Mouse (Mus musculus) MEL (cell line): ENCODE results near the gene Gm3238. TPM values are rescaled to one million over a fixed set of nuclear protein-coding genes. Genes with fewer than 3 reads are reported as not detected.

Experiments
- DNase-seq: peaks from one replicate; pipeline ENCODE4 v3.0.0; 2011; ENCODE audit warnings: low read depth, low spot score
- H3K27ac ChIP-seq: 2 replicates; pipeline ENCODE4 v1.5.1; 2012; ENCODE audit warnings: low read depth, mild to moderate bottlenecking, control low read depth, low read length, moderate library complexity; ENCODE audit not compliant: control insufficient read depth
- H3K27me3 ChIP-seq, 2 experiments: fragments of 150-350 bp in 1 of 2; sonication (generic) in 1 of 2; 2 replicates each; pipeline ENCODE4 v1.6.1; 2012; ENCODE audit warnings: low read length in 2 of 2, mild to moderate bottlenecking in 2 of 2, improper control_type of control experiment in 1 of 2, moderate library complexity in 1 of 2; ENCODE audit not compliant: insufficient read depth in 2 of 2, control insufficient read depth in 1 of 2
- H3K36me3 ChIP-seq, 2 experiments: 2 replicates each; pipeline ENCODE4 v1.6.1; 2012 to 2014; ENCODE audit warnings: low read length in 2 of 2, improper control_type of control experiment in 1 of 2, inconsistent platforms in 1 of 2, mild to moderate bottlenecking in 1 of 2; ENCODE audit not compliant: insufficient read depth in 2 of 2, control insufficient read depth in 1 of 2
- H3K4me1 ChIP-seq, 2 experiments: fragments of 150-350 bp in 1 of 2; sonication (generic) in 1 of 2; 2 replicates each; pipeline ENCODE4 v1.6.1; 2012; ENCODE audit warnings: low read length in 2 of 2, improper control_type of control experiment in 1 of 2, mild to moderate bottlenecking in 1 of 2; ENCODE audit not compliant: insufficient read depth in 2 of 2, control insufficient read depth in 1 of 2
- H3K4me3 ChIP-seq, 2 experiments: fragments of 150-350 bp in 1 of 2; sonication (generic) in 1 of 2; 2 replicates each; pipeline ENCODE4 v1.5.1; 2012; ENCODE audit warnings: low read depth in 2 of 2, low read length in 2 of 2, mild to moderate bottlenecking in 2 of 2, moderate library complexity in 2 of 2, control low read depth in 1 of 2, improper control_type of control experiment in 1 of 2; ENCODE audit not compliant: control insufficient read depth in 1 of 2, insufficient read depth in 1 of 2
- H3K79me2 ChIP-seq: 2 replicates; pipeline ENCODE4 v1.6.1; 2012; ENCODE audit warnings: mild to moderate bottlenecking, low read length, moderate library complexity; ENCODE audit not compliant: control insufficient read depth, poor library complexity, insufficient read depth
- H3K9ac ChIP-seq: 2 replicates; pipeline ENCODE4 v1.6.1; 2012; ENCODE audit warnings: low read depth, mild to moderate bottlenecking, control low read depth, low read length, moderate library complexity; ENCODE audit not compliant: control insufficient read depth, poor library complexity, severe bottlenecking
- H3K9me3 ChIP-seq: fragments of 150-350 bp; sonication (generic); replicated peaks from 2 replicates; pipeline ENCODE4 v1.6.1; 2012; ENCODE audit warnings: mild to moderate bottlenecking, low read length, improper control_type of control experiment, moderate library complexity; ENCODE audit not compliant: insufficient read depth
- BHLHE40 ChIP-seq: IDR thresholded peaks from 2 replicates; pipeline ENCODE4 v1.6.1; 2012; ENCODE audit warnings: low read depth, mild to moderate bottlenecking, inconsistent platforms, low read length, improper control_type of control experiment, borderline replicate concordance
- CHD1 ChIP-seq: IDR thresholded peaks from 2 replicates; pipeline ENCODE4 v1.6.1; 2012; ENCODE audit warnings: low read depth, mild to moderate bottlenecking, inconsistent platforms, low read length, improper control_type of control experiment
- CTCF ChIP-seq, 3 experiments: IDR thresholded peaks in 2 of 3; conservative IDR thresholded peaks in 1 of 3; 2 replicates each; pipeline ENCODE4 v1.5.1; 2011 to 2012; ENCODE audit warnings: low read length in 3 of 3, low read depth in 2 of 3, mild to moderate bottlenecking in 2 of 3, improper control_type of control experiment in 1 of 3, inconsistent platforms in 1 of 3, mixed read lengths in 1 of 3, moderate library complexity in 1 of 3; ENCODE audit not compliant: control insufficient read depth in 1 of 3, insufficient read depth in 1 of 3, poor library complexity in 1 of 3, severe bottlenecking in 1 of 3
- E2F4 ChIP-seq: IDR thresholded peaks from 2 replicates; pipeline ENCODE4 v1.6.1; 2011; ENCODE audit warnings: low read depth, low read length, improper control_type of control experiment, borderline replicate concordance
- ELF1 ChIP-seq: IDR thresholded peaks from 2 replicates; pipeline ENCODE4 v1.6.1; 2014; ENCODE audit warnings: low read depth, mild to moderate bottlenecking, inconsistent platforms, low read length, improper control_type of control experiment, moderate library complexity
- EP300 ChIP-seq, 2 experiments: IDR thresholded peaks; 2 replicates each; pipeline ENCODE4 v1.6.1; 2011; ENCODE audit warnings: improper control_type of control experiment in 2 of 2, low read length in 2 of 2, low read depth in 1 of 2, mild to moderate bottlenecking in 1 of 2
- ETS1 ChIP-seq: IDR thresholded peaks from 2 replicates; pipeline ENCODE4 v1.6.1; 2012; ENCODE audit warnings: low read depth, mild to moderate bottlenecking, inconsistent platforms, low read length, improper control_type of control experiment, moderate library complexity
- HCFC1 ChIP-seq: IDR thresholded peaks from 2 replicates; pipeline ENCODE4 v1.6.1; 2012; ENCODE audit warnings: low read depth, mild to moderate bottlenecking, inconsistent platforms, low read length, improper control_type of control experiment, moderate library complexity
- JUND ChIP-seq: IDR thresholded peaks from 2 replicates; pipeline ENCODE4 v1.6.1; 2011; ENCODE audit warnings: low read depth, mild to moderate bottlenecking, improper control_type of control experiment, low read length
- KAT2A ChIP-seq: conservative IDR thresholded peaks from 2 replicates; pipeline ENCODE4 v1.6.1; 2012; ENCODE audit warnings: low read depth, low read length, improper control_type of control experiment, inconsistent platforms
- MXI1 ChIP-seq: IDR thresholded peaks from 2 replicates; pipeline ENCODE4 v1.6.1; 2011; ENCODE audit warnings: mild to moderate bottlenecking, low read depth, low read length, improper control_type of control experiment
- MYC ChIP-seq: IDR thresholded peaks from 2 replicates; pipeline ENCODE4 v1.6.1; 2011; ENCODE audit warnings: low read depth, mild to moderate bottlenecking, low read length, improper control_type of control experiment, moderate library complexity
- NELFE ChIP-seq: IDR thresholded peaks from 2 replicates; pipeline ENCODE4 v1.6.1; 2011; ENCODE audit warnings: low read depth, low read length, improper control_type of control experiment
- NRF1 ChIP-seq: IDR thresholded peaks from 2 replicates; pipeline ENCODE4 v1.6.1; 2014; ENCODE audit warnings: low read depth, mild to moderate bottlenecking, inconsistent platforms, low read length, improper control_type of control experiment, moderate library complexity; ENCODE audit not compliant: poor library complexity, insufficient read depth, severe bottlenecking
- POLR2A ChIP-seq, 2 experiments: IDR thresholded peaks; 2 replicates each; pipeline ENCODE4 v1.6.1; 2011 to 2012; ENCODE audit warnings: low read length in 2 of 2, mild to moderate bottlenecking in 2 of 2, control low read depth in 1 of 2, improper control_type of control experiment in 1 of 2, low read depth in 1 of 2, moderate library complexity in 1 of 2; ENCODE audit not compliant: control insufficient read depth in 1 of 2, insufficient read depth in 1 of 2, poor library complexity in 1 of 2
- POLR2AphosphoS5 ChIP-seq: IDR thresholded peaks from 2 replicates; pipeline ENCODE4 v1.6.1; 2012; ENCODE audit warnings: low read depth, borderline replicate concordance, mild to moderate bottlenecking, inconsistent platforms, low read length, moderate library complexity, mixed read lengths
- RAD21 ChIP-seq: IDR thresholded peaks from 2 replicates; pipeline ENCODE4 v1.6.1; 2011; ENCODE audit warnings: mild to moderate bottlenecking, low read depth, low read length, improper control_type of control experiment
- SIN3A ChIP-seq: IDR thresholded peaks from 2 replicates; pipeline ENCODE4 v1.6.1; 2012; ENCODE audit warnings: low read length, improper control_type of control experiment, inconsistent platforms
- SMC3 ChIP-seq: IDR thresholded peaks from 2 replicates; pipeline ENCODE4 v1.6.1; 2011; ENCODE audit warnings: low read depth, low read length, improper control_type of control experiment
- TBP ChIP-seq: IDR thresholded peaks from 2 replicates; pipeline ENCODE4 v1.8.0; 2011; ENCODE audit warnings: low read depth, low read length, improper control_type of control experiment
- TCF12 ChIP-seq: IDR thresholded peaks from 2 replicates; pipeline ENCODE4 v1.6.1; 2014; ENCODE audit warnings: low read depth, mild to moderate bottlenecking, inconsistent platforms, low read length, improper control_type of control experiment, moderate library complexity
- UBTF ChIP-seq: IDR thresholded peaks from 2 replicates; pipeline ENCODE4 v1.6.1; 2012; ENCODE audit warnings: low read depth, mild to moderate bottlenecking, inconsistent platforms, low read length, improper control_type of control experiment, moderate library complexity, borderline replicate concordance; ENCODE audit not compliant: insufficient read depth
- USF1 ChIP-seq: IDR thresholded peaks from 2 replicates; pipeline ENCODE4 v1.6.1; 2014; ENCODE audit warnings: low read depth, mild to moderate bottlenecking, inconsistent platforms, low read length, improper control_type of control experiment, moderate library complexity
- ZKSCAN1 ChIP-seq: IDR thresholded peaks from 2 replicates; pipeline ENCODE4 v1.6.1; 2012; ENCODE audit warnings: low read depth, mild to moderate bottlenecking, inconsistent platforms, low read length, improper control_type of control experiment, moderate library complexity
- ZNF384 ChIP-seq: IDR thresholded peaks from 2 replicates; pipeline ENCODE4 v1.6.1; 2012; ENCODE audit warnings: low read depth, mild to moderate bottlenecking, inconsistent platforms, low read length, improper control_type of control experiment
- polyA plus RNA-seq, 2 experiments: library from polyadenylated mRNA; stranded (reverse) in 1 of 2; unstranded in 1 of 2; fragments of >175 nt in 1 of 2; fragments of >200 nt in 1 of 2; gene quantifications; 2 replicates each; pipeline versions ENCODE4 v1.2.1 to v1.2.4; 2012; ENCODE audit warnings: low replicate concordance in 2 of 2, low read depth in 1 of 2; ENCODE audit not compliant: insufficient read length in 2 of 2, insufficient read depth in 1 of 2, missing spikeins in 1 of 2
- total RNA-seq: library from RNA; depleted of rRNA; stranded (reverse); fragments of 300-350 nt; gene quantifications from 2 replicates; pipeline ENCODE4 v1.2.3, GENCODE M21; 2012

The Gm3238 gene
- total and polyA plus RNA-seq, 3 experiments, result not detected

- no peak overlapping the region for H3K4me3 ChIP-seq
- no peak overlapping the region for H3K9ac ChIP-seq
- no peak overlapping the region for H3K27ac ChIP-seq
- H3K79me2 ChIP-seq, result no peaks in the 10 kb centered on the region
- peak; percentile 30 for DNase-seq
- no peaks in the 10 kb centered on the region for H3K4me1 ChIP-seq
- H3K36me3 ChIP-seq, result no peaks in the 10 kb centered on the region
- H3K9me3 ChIP-seq, result no peaks in the 10 kb centered on the region
- peaks cover 5 to 9% of the 10 kb centered on the region in 2 experiments for H3K27me3 ChIP-seq
- TF ChIP-seq KAT2A (no peak), BHLHE40 (no peak), EP300 (IDR thresholded peaks at IDR 0.05; ENCODE audit: low read depth in 1 of 2, low read length in 2 of 2) (no peak), MYC (peak; percentile 56; the same call in 1 of the 2 replicates), RAD21 (peak; percentile 14), CTCF (IDR thresholded peaks at IDR 0.05 in 2 of 3, conservative IDR thresholded peaks at IDR 0.05 in 1 of 3; ENCODE audit: control insufficient read depth in 1 of 3, insufficient read depth in 1 of 3, low read depth in 2 of 3, low read length in 3 of 3, poor library complexity in 1 of 3, severe bottlenecking in 1 of 3) (peak in 2 of 3 experiments; percentile 38 to 46; a peak in 4 of 6 replicates), HCFC1 (no peak), SMC3 (peak; percentile 37), UBTF (no peak), POLR2AphosphoS5 (no peak), CHD1 (no peak), NRF1 (no peak), ETS1 (no peak), SIN3A (no peak), ZKSCAN1 (no peak), USF1 (no peak)
These were observed 42.8 kb downstream of the Gm3238 start for GRCm38 (mm10) chr10:77728280-77728679.

- H3K9ac ChIP-seq, result no peak within 1 kb of the TSS
- TF ChIP-seq NRF1 (no peak), SIN3A (no peak), POLR2A (IDR thresholded peaks at IDR 0.05; ENCODE audit: control insufficient read depth in 1 of 2, insufficient read depth in 1 of 2, low read depth in 1 of 2, low read length in 2 of 2, poor library complexity in 1 of 2) (no peak), RAD21 (no peak), TBP (no peak), E2F4 (no peak), MXI1 (no peak), TCF12 (no peak), ZNF384 (no peak), NELFE (no peak), CTCF (IDR thresholded peaks at IDR 0.05 in 2 of 3, conservative IDR thresholded peaks at IDR 0.05 in 1 of 3; ENCODE audit: control insufficient read depth in 1 of 3, insufficient read depth in 1 of 3, low read depth in 2 of 3, low read length in 3 of 3, poor library complexity in 1 of 3, severe bottlenecking in 1 of 3) (no peak), CHD1 (no peak), SMC3 (no peak), EP300 (IDR thresholded peaks at IDR 0.05; ENCODE audit: low read depth in 1 of 2, low read length in 2 of 2) (no peak), KAT2A (no peak), JUND (no peak), BHLHE40 (no peak), ELF1 (no peak)
- TF ChIP-seq, all 39 proteins: peak for 0
- H3K79me2 ChIP-seq, result no peaks in the 10 kb centered on the region
- no peak within 1 kb of the TSS for H3K27ac ChIP-seq
- no peaks in the 10 kb centered on the region for H3K36me3 ChIP-seq
- DNase-seq, result no peak
- no peaks in the 10 kb centered on the region for H3K4me1 ChIP-seq
- H3K4me3 ChIP-seq, result no peak within 1 kb of the TSS
- H3K9me3 ChIP-seq, result no peaks in the 10 kb centered on the region
- peaks cover 0 to under 1% of the 10 kb centered on the region in 2 experiments; a peak in 1 of 4 replicates for H3K27me3 ChIP-seq
These were observed 44.9 kb downstream of the Gm3238 start, which contains the start of gene Gm10100 for GRCm38 (mm10) chr10:77726186-77726585. Gm10100 (plus strand) TSS chr10:77726486.
